Mouse (Mus musculus) small intestine, adult 2 months (tissue): ENCODE data around the gene Fbxo17.

ENCODE experiments used
- CTCF ChIP-seq: fragments of 200-500 bp; IDR thresholded peaks from 2 replicates; pipeline ENCODE4 v1.5.1; 2012; ENCODE audit warnings: low read depth, mild to moderate bottlenecking, control low read depth, inconsistent platforms, low read length, moderate library complexity, mixed read lengths; ENCODE audit not compliant: insufficient replicate concordance, insufficient read length; ENCODE audit errors: extremely low read depth
- POLR2A ChIP-seq: fragments of 200-500 bp; IDR thresholded peaks from 2 replicates; pipeline ENCODE4 v1.6.1; 2012; ENCODE audit warnings: low read depth, mild to moderate bottlenecking, control low read depth, inconsistent platforms, low read length, moderate library complexity

DNA sequence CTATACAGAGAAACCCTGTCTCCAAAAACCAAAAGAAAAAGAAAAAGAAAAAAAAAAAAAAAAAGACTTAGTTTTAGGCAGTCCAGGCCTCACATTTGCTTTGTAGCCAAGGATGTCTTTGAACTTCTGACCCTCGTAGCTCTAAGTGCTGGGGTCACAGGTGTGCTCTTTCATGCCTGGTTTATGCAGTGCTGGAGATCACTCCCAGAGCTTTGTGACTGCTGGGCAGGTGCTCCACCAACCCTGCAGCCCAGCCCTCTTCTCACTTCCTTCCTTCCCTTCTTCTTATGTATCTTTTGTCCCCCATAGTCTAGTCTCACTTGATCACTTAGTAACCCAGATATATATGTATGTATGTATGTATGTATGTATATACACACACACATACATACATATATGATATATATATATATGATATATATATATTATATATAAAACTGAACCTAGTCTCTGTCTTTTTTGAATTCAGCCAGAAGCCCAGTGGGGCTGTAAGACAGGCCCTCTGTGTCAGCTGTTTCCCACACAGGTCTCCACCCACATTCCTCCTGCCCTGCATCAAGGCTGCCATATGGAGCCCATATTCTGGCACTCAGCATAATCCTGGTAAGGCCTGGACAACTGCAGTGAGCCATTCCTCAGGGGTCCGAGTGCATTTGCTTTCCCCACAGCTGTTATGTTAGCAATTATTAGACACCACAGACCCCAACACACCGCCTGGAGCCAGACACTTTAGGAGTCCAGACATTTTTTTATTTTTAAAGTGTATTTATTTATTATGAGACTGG lies 4.3 kb downstream of the Fbxo17 start:
- TF ChIP-seq POLR2A (no peak), CTCF (no peak)
